Mouse (Mus musculus) neural tube, embryonic 13.5 days (tissue): ENCODE measurements around the gene Snrpf. TPM values are rescaled to one million over a fixed set of nuclear protein-coding genes. Genes with fewer than 3 reads are reported as not detected.

Source experiments
- ATAC-seq: fragments of 200-750 bp; cut with Nextera tagmentation; 2 replicates; pipeline ENCODE4 v1.8.0; 2017; ENCODE audit warnings: low read depth, mild to moderate bottlenecking, moderate TSS enrichment, moderate library complexity
- H3K27ac ChIP-seq: fragments of 300-500 bp; sonication (generic); replicated peaks from 2 replicates; pipeline ENCODE4 v1.5.1; 2015; ENCODE audit warnings: moderate library complexity, mild to moderate bottlenecking, inconsistent platforms
- H3K27me3 ChIP-seq: fragments of 300-500 bp; sonication (generic); 2 replicates; pipeline ENCODE4 v1.6.1; 2015; ENCODE audit warnings: mild to moderate bottlenecking, inconsistent platforms
- H3K36me3 ChIP-seq: fragments of 300-500 bp; sonication (generic); 2 replicates; pipeline ENCODE4 v1.6.1; 2015; ENCODE audit warnings: mild to moderate bottlenecking, inconsistent platforms
- H3K4me1 ChIP-seq: fragments of 300-500 bp; sonication (generic); replicated peaks from 2 replicates; pipeline ENCODE4 v1.6.1; 2015; ENCODE audit warnings: inconsistent platforms
- H3K4me2 ChIP-seq: fragments of 300-500 bp; sonication (generic); 2 replicates; pipeline ENCODE4 v1.6.1; 2015; ENCODE audit warnings: inconsistent platforms, mild to moderate bottlenecking, moderate library complexity
- H3K4me3 ChIP-seq: fragments of 300-500 bp; sonication (generic); 2 replicates; pipeline ENCODE4 v1.5.1; 2015; ENCODE audit warnings: mild to moderate bottlenecking, inconsistent platforms
- H3K9ac ChIP-seq: fragments of 300-500 bp; sonication (generic); 2 replicates; pipeline ENCODE4 v1.6.1; 2015; ENCODE audit warnings: moderate library complexity, mild to moderate bottlenecking, inconsistent platforms
- H3K9me3 ChIP-seq: fragments of 300-500 bp; sonication (generic); 2 replicates; pipeline ENCODE4 v1.6.1; 2016; ENCODE audit warnings: inconsistent platforms
- WGBS: fragments of 180-500 bp; shearing (Covaris S2); methylation state at CpG from one replicate; pipeline ENCODE4 v1.1.7; 2015; 5-methylcytosine and 5-hydroxymethylcytosine counted together
- polyA plus RNA-seq: library from polyadenylated mRNA; unstranded; fragments of >200 nt; fragmentation: Nextera tagmentation; extraction: Ambion mirVana; gene quantifications from 2 replicates; pipeline ENCODE4 v1.2.1, GENCODE M21; 2015

Snrpf gene
- polyA plus RNA-seq, 1 experiment from 2014 or later = 80.0 TPM

GRCm38 (mm10) chr10:93542356-93542755, 47.1 kb downstream of the Snrpf start:
- Histone ChIP-seq H3K9ac (no peak overlapping the region), H3K4me1 (peaks cover 17% of the 10 kb centered on the region), H3K4me3 (no peak overlapping the region), H3K27ac (no peak overlapping the region), H3K9me3 (no peaks in the 10 kb centered on the region), H3K4me2 (no peak overlapping the region), H3K36me3 (no peaks in the 10 kb centered on the region), H3K27me3 (peaks cover 17% of the 10 kb centered on the region)
- WGBS = 17% methylated on average over 4 of the region's 4 CpGs
- no peak for ATAC-seq

GRCm38 (mm10) chr10:93541585-93541984, 47.9 kb downstream of the Snrpf start:
- 77% methylated on average over 1 of the region's 1 CpGs for WGBS
- no peak overlapping the region for H3K4me2 ChIP-seq
- H3K4me3 ChIP-seq = no peak overlapping the region
- no peak for ATAC-seq
- H3K27ac ChIP-seq = no peak overlapping the region
- no peak overlapping the region for H3K9ac ChIP-seq
- peaks cover 17% of the 10 kb centered on the region for H3K4me1 ChIP-seq
- no peaks in the 10 kb centered on the region for H3K9me3 ChIP-seq
- H3K36me3 ChIP-seq = no peaks in the 10 kb centered on the region
- H3K27me3 ChIP-seq = peaks cover 18% of the 10 kb centered on the region

- peak within 1 kb of the TSS; percentile 54 for H3K9ac ChIP-seq
- H3K4me3 ChIP-seq = peak within 1 kb of the TSS; percentile 34
- H3K36me3 ChIP-seq = no peaks in the 10 kb centered on the region
- H3K27me3 ChIP-seq = peaks cover 20% of the 10 kb centered on the region
- no peak within 1 kb of the TSS for H3K27ac ChIP-seq
- H3K4me1 ChIP-seq = peaks cover 17% of the 10 kb centered on the region
- WGBS = 74% methylated on average over 17 of the region's 17 CpGs
- peak; percentile 28; the same call in 1 of the 2 replicates for ATAC-seq
- H3K9me3 ChIP-seq = no peaks in the 10 kb centered on the region
- peak within 1 kb of the TSS; percentile 63 for H3K4me2 ChIP-seq
Observed at GRCm38 (mm10) chr10:93540431-93541210, 48.9 kb downstream of the Snrpf start, which contains the start of gene Ccdc38. Gene Ccdc38, plus strand, starts transcription at chr10:93540632.

- no peaks in the 10 kb centered on the region for H3K9me3 ChIP-seq
- peak within 1 kb of the TSS; percentile 54 for H3K9ac ChIP-seq
- WGBS = 4% methylated on average over 35 of the region's 35 CpGs
- H3K27me3 ChIP-seq = peaks cover 20% of the 10 kb centered on the region
- H3K4me2 ChIP-seq = peak within 1 kb of the TSS; percentile 63
- peak within 1 kb of the TSS; percentile 34 for H3K4me3 ChIP-seq
- H3K4me1 ChIP-seq = peaks cover 17% of the 10 kb centered on the region
- no peak within 1 kb of the TSS for H3K27ac ChIP-seq
- ATAC-seq = peak; percentile 92
- no peaks in the 10 kb centered on the region for H3K36me3 ChIP-seq
Observed at GRCm38 (mm10) chr10:93539775-93540430, 49.6 kb downstream of the Snrpf start, which contains the start of gene Amdhd1. Gene Amdhd1, minus strand, starts transcription at chr10:93540033.

- no peak for ATAC-seq
- no peaks in the 10 kb centered on the region for H3K9me3 ChIP-seq
- peaks cover 23% of the 10 kb centered on the region for H3K4me1 ChIP-seq
- H3K27ac ChIP-seq = no peak overlapping the region
- no peaks in the 10 kb centered on the region for H3K36me3 ChIP-seq
- peaks cover 25% of the 10 kb centered on the region for H3K27me3 ChIP-seq
- H3K4me3 ChIP-seq = no peak overlapping the region
- no peak overlapping the region for H3K9ac ChIP-seq
- WGBS = 45% methylated on average over 6 of the region's 6 CpGs
- no peak overlapping the region for H3K4me2 ChIP-seq
Observed at GRCm38 (mm10) chr10:93538818-93539217, 50.7 kb downstream of the Snrpf start.

GRCm38 (mm10) chr10:93538287-93538686, 51.2 kb downstream of the Snrpf start:
- no peak for ATAC-seq
- no peaks in the 10 kb centered on the region for H3K36me3 ChIP-seq
- no peak overlapping the region for H3K4me3 ChIP-seq
- peaks cover 23% of the 10 kb centered on the region for H3K4me1 ChIP-seq
- H3K4me2 ChIP-seq = no peak overlapping the region
- H3K27ac ChIP-seq = no peak overlapping the region
- H3K9ac ChIP-seq = no peak overlapping the region
- H3K27me3 ChIP-seq = peaks cover 25% of the 10 kb centered on the region
- H3K9me3 ChIP-seq = no peaks in the 10 kb centered on the region
- 80% methylated on average over 2 of the region's 2 CpGs for WGBS

Other genes with a start within 250 kb of the Snrpf start
- gene Lta4h, start 136.3 kb downstream of the Snrpf start, polyA plus RNA-seq = 99.1 and 103 TPM in 2 replicates
- gene Hal, start 100.9 kb downstream of the Snrpf start, polyA plus RNA-seq = not detected in 2 replicates
- gene Amdhd1, start 49.7 kb downstream of the Snrpf start, polyA plus RNA-seq = not detected in 2 replicates
- gene Ccdc38, start 49.1 kb downstream of the Snrpf start, polyA plus RNA-seq = 0.28 and 0.56 TPM in 2 replicates
- gene Ntn4, start 51.0 kb upstream of the Snrpf start, polyA plus RNA-seq = 0.81 and 0.93 TPM in 2 replicates
- 0.28 and 0.54 TPM in 2 replicates for gene Usp44, start 241.8 kb upstream of the Snrpf start, polyA plus RNA-seq